Mouse (Mus musculus): ENCODE data around the gene Lmna. TPM values are rescaled to one million over a fixed set of nuclear protein-coding genes. Genes with fewer than 3 reads are reported as not detected.

Gene Lmna
- polyA plus RNA-seq, 1 experiment from 2014 or later = 59.7 TPM

GRCm38 (mm10) chr3:88514231-88515094 is 4.7 kb upstream of the Lmna start:
- 79% methylated on average over 10 of the region's 10 CpGs for WGBS
- no peak for ATAC-seq
- no peak overlapping the region for H3K27ac ChIP-seq (ENCODE audit: low read length)

GRCm38 (mm10) chr3:88513546-88514115 is 3.9 kb upstream of the Lmna start:
- no peak overlapping the region for H3K27ac ChIP-seq (ENCODE audit: low read length)
- no peaks in the 10 kb centered on the region for H3K9me3 ChIP-seq (replicated peaks; ENCODE audit: control insufficient read depth, low read length, poor library complexity, severe bottlenecking)
- H3K9ac ChIP-seq (ENCODE audit: low read depth, low read length) = no peak overlapping the region
- peaks cover 20% of the 10 kb centered on the region for H3K4me1 ChIP-seq (ENCODE audit: control insufficient read depth, insufficient read depth, low read length)
- no peaks in the 10 kb centered on the region for H3K36me3 ChIP-seq (ENCODE audit: control insufficient read depth, insufficient read depth, low read length)
- no peak overlapping the region for H3K4me3 ChIP-seq (ENCODE audit: low read depth, low read length)
- no peak for ATAC-seq
- H3K4me2 ChIP-seq (ENCODE audit: low read length) = no peak overlapping the region
- 88% methylated on average over 7 of the region's 7 CpGs for whole genome bisulfite sequencing
- H3K27me3 ChIP-seq (ENCODE audit: control insufficient read depth, insufficient read depth, low read depth, low read length) = no peaks in the 10 kb centered on the region

More at GRCm38 (mm10) chr3:88514231-88515094, 4.7 kb upstream of the Lmna start:
- H3K4me2 ChIP-seq (ENCODE audit: low read length) = no peak overlapping the region
- H3K36me3 ChIP-seq (ENCODE audit: control insufficient read depth, insufficient read depth, low read length) = no peaks in the 10 kb centered on the region
- H3K9ac ChIP-seq (ENCODE audit: low read depth, low read length) = no peak overlapping the region
- peaks cover 17% of the 10 kb centered on the region for H3K4me1 ChIP-seq (ENCODE audit: control insufficient read depth, insufficient read depth, low read length)
- no peaks in the 10 kb centered on the region for H3K27me3 ChIP-seq (ENCODE audit: control insufficient read depth, insufficient read depth, low read depth, low read length)
- no peaks in the 10 kb centered on the region for H3K9me3 ChIP-seq (replicated peaks; ENCODE audit: control insufficient read depth, low read length, poor library complexity, severe bottlenecking)
- no peak overlapping the region for H3K4me3 ChIP-seq (ENCODE audit: low read depth, low read length)

- no peak overlapping the region for H3K4me2 ChIP-seq (ENCODE audit: low read length)
- 44% methylated on average over 15 of the region's 15 CpGs for WGBS
- H3K27ac ChIP-seq (ENCODE audit: low read length) = no peak overlapping the region
- H3K4me3 ChIP-seq (ENCODE audit: low read depth, low read length) = no peak overlapping the region
- no peak for ATAC-seq
- no peaks in the 10 kb centered on the region for H3K36me3 ChIP-seq (ENCODE audit: control insufficient read depth, insufficient read depth, low read length)
- H3K9ac ChIP-seq (ENCODE audit: low read depth, low read length) = no peak overlapping the region
- peaks cover 20% of the 10 kb centered on the region for H3K4me1 ChIP-seq (ENCODE audit: control insufficient read depth, insufficient read depth, low read length)
- H3K9me3 ChIP-seq (replicated peaks; ENCODE audit: control insufficient read depth, low read length, poor library complexity, severe bottlenecking) = no peaks in the 10 kb centered on the region
- no peaks in the 10 kb centered on the region for H3K27me3 ChIP-seq (ENCODE audit: control insufficient read depth, insufficient read depth, low read depth, low read length)
Measured at GRCm38 (mm10) chr3:88512896-88513545, 3.3 kb upstream of the Lmna start.

GRCm38 (mm10) chr3:88512141-88512895 is 2.6 kb upstream of the Lmna start:
- 46% methylated on average over 6 of the region's 6 CpGs for WGBS
- no peak overlapping the region for H3K4me3 ChIP-seq (ENCODE audit: low read depth, low read length)
- ATAC-seq = no peak
- no peak overlapping the region for H3K27ac ChIP-seq (ENCODE audit: low read length)
- no peak overlapping the region for H3K4me2 ChIP-seq (ENCODE audit: low read length)
- H3K9ac ChIP-seq (ENCODE audit: low read depth, low read length) = no peak overlapping the region
- peaks cover 20% of the 10 kb centered on the region for H3K4me1 ChIP-seq (ENCODE audit: control insufficient read depth, insufficient read depth, low read length)
- no peaks in the 10 kb centered on the region for H3K27me3 ChIP-seq (ENCODE audit: control insufficient read depth, insufficient read depth, low read depth, low read length)
- no peaks in the 10 kb centered on the region for H3K36me3 ChIP-seq (ENCODE audit: control insufficient read depth, insufficient read depth, low read length)
- no peaks in the 10 kb centered on the region for H3K9me3 ChIP-seq (replicated peaks; ENCODE audit: control insufficient read depth, low read length, poor library complexity, severe bottlenecking)

GRCm38 (mm10) chr3:88511559-88511958 is 1.8 kb upstream of the Lmna start:
- WGBS = 61% methylated on average over 4 of the region's 4 CpGs
- no peaks in the 10 kb centered on the region for H3K9me3 ChIP-seq (replicated peaks; ENCODE audit: control insufficient read depth, low read length, poor library complexity, severe bottlenecking)
- H3K9ac ChIP-seq (ENCODE audit: low read depth, low read length) = no peak overlapping the region
- ATAC-seq = no peak
- peaks cover 20% of the 10 kb centered on the region for H3K4me1 ChIP-seq (ENCODE audit: control insufficient read depth, insufficient read depth, low read length)
- no peak overlapping the region for H3K27ac ChIP-seq (ENCODE audit: low read length)
- no peak overlapping the region for H3K4me2 ChIP-seq (ENCODE audit: low read length)
- no peaks in the 10 kb centered on the region for H3K36me3 ChIP-seq (ENCODE audit: control insufficient read depth, insufficient read depth, low read length)
- H3K4me3 ChIP-seq (ENCODE audit: low read depth, low read length) = no peak overlapping the region
- H3K27me3 ChIP-seq (ENCODE audit: control insufficient read depth, insufficient read depth, low read depth, low read length) = no peaks in the 10 kb centered on the region

- H3K4me1 ChIP-seq (ENCODE audit: control insufficient read depth, insufficient read depth, low read length) = peaks cover 20% of the 10 kb centered on the region
- peak overlapping the region; percentile 39 for H3K4me3 ChIP-seq (ENCODE audit: low read depth, low read length)
- peak overlapping the region; percentile 66 for H3K9ac ChIP-seq (ENCODE audit: low read depth, low read length)
- no peaks in the 10 kb centered on the region for H3K9me3 ChIP-seq (replicated peaks; ENCODE audit: control insufficient read depth, low read length, poor library complexity, severe bottlenecking)
- H3K27ac ChIP-seq (ENCODE audit: low read length) = peak overlapping the region; percentile 91
- no peaks in the 10 kb centered on the region for H3K36me3 ChIP-seq (ENCODE audit: control insufficient read depth, insufficient read depth, low read length)
- WGBS = 50% methylated on average over 13 of the region's 13 CpGs
- ATAC-seq = 0 out of 2 replicates have a peak, but pooled peaks have one; percentile 9
- H3K4me2 ChIP-seq (ENCODE audit: low read length) = peak overlapping the region; percentile 67
- no peaks in the 10 kb centered on the region for H3K27me3 ChIP-seq (ENCODE audit: control insufficient read depth, insufficient read depth, low read depth, low read length)
Measured at GRCm38 (mm10) chr3:88510421-88511289, 899 bp upstream of the Lmna start.

GRCm38 (mm10) chr3:88509250-88509649 is 506 bp downstream of the Lmna start:
- Histone ChIP-seq H3K9me3 (replicated peaks; ENCODE audit: control insufficient read depth, low read length, poor library complexity, severe bottlenecking) (no peaks in the 10 kb centered on the region), H3K4me3 (ENCODE audit: low read depth, low read length) (peak overlapping the region; percentile 39), H3K27ac (ENCODE audit: low read length) (peak overlapping the region; percentile 91), H3K4me1 (ENCODE audit: control insufficient read depth, insufficient read depth, low read length) (peaks cover 20% of the 10 kb centered on the region), H3K36me3 (ENCODE audit: control insufficient read depth, insufficient read depth, low read length) (no peaks in the 10 kb centered on the region), H3K9ac (ENCODE audit: low read depth, low read length) (peak overlapping the region; percentile 66), H3K27me3 (ENCODE audit: control insufficient read depth, insufficient read depth, low read depth, low read length) (no peaks in the 10 kb centered on the region), H3K4me2 (ENCODE audit: low read length) (peak overlapping the region; percentile 67)
- peak; percentile 21; the same call in 1 of the 2 replicates for ATAC-seq
- 78% methylated on average over 3 of the region's 3 CpGs for WGBS

- Histone ChIP-seq H3K27me3 (ENCODE audit: control insufficient read depth, insufficient read depth, low read depth, low read length) (no peaks in the 10 kb centered on the region), H3K4me3 (ENCODE audit: low read depth, low read length) (no peak overlapping the region), H3K9me3 (replicated peaks; ENCODE audit: control insufficient read depth, low read length, poor library complexity, severe bottlenecking) (no peaks in the 10 kb centered on the region), H3K9ac (ENCODE audit: low read depth, low read length) (no peak overlapping the region), H3K36me3 (ENCODE audit: control insufficient read depth, insufficient read depth, low read length) (no peaks in the 10 kb centered on the region), H3K4me1 (ENCODE audit: control insufficient read depth, insufficient read depth, low read length) (peaks cover 21% of the 10 kb centered on the region), H3K4me2 (ENCODE audit: low read length) (no peak overlapping the region), H3K27ac (ENCODE audit: low read length) (no peak overlapping the region)
- no peak for ATAC-seq
- WGBS = 62% methylated on average over 7 of the region's 7 CpGs
Measured at GRCm38 (mm10) chr3:88505765-88506164, 4.0 kb downstream of the Lmna start.
